ENCODE assay signal across 8 mouse cellular contexts in the genomic region with DNA sequence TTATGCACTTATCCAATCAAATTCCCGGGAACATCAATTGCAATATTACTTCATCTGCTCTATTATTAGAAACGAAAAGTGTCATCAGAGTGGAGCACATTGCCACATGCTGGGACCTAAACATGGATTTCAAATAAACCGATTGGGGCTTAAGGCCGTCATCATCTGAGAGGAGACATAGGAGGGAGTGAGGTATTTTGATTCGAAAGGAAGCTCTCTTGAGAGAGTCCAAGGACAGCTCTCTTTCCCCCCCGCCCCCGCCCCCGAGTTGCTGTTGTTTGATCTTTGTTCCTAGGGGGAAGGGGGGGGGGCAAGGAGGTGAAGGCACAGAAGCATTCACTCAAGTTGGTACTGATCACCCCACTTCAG. TPM values are rescaled to one million over a fixed set of nuclear protein-coding genes. Genes with fewer than 3 reads are reported as not detected.
A peak's percentile ranks its signal among the peaks of the same experiment; 100 is the strongest.
DNase-seq lines count a peak whose midpoint lies in the region; ATAC-seq and TF ChIP-seq lines count a peak whose summit lies in the region.
"Had no signal": no experiment of that assay in that cellular context is flagged by ENCODE, and none has a peak within 500 bp of the region (broad histone marks: within the 10 kb centered on the region; RNA-seq: fewer than 3 reads in every experiment).

No protein-coding gene starts in this region.

- no peaks in the 10 kb centered on the region; the same call in 1 of the 2 replicates for H3K4me1 ChIP-seq in liver, adult 2 months (ENCODE audit: control insufficient read depth, insufficient read depth, low read length)
- peaks cover 4% of the 10 kb centered on the region; the same call in 1 of the 2 replicates for H3K4me1 ChIP-seq in forebrain, embryonic 11.5 days (replicated peaks; ENCODE audit: control insufficient read depth, insufficient read depth, low read length)
- H3K4me1 ChIP-seq in limb, embryonic 12.5 days (replicated peaks), result peaks cover 12% of the 10 kb centered on the region
- H3K4me1 ChIP-seq in neural tube, embryonic 15.5 days, result peaks cover 23% of the 10 kb centered on the region

- no peak overlapping the region for H3K9ac ChIP-seq in liver, adult 2 months (ENCODE audit: low read depth, low read length)
- H3K9ac ChIP-seq in forebrain, embryonic 11.5 days (ENCODE audit: low read length), result peak overlapping the region; percentile 71
- H3K9ac ChIP-seq in limb, embryonic 12.5 days (replicated peaks), result peak overlapping the region; percentile 58; the same call in 1 of the 2 replicates
- peak overlapping the region; percentile 81 for H3K9ac ChIP-seq in neural tube, embryonic 15.5 days (replicated peaks)

- H3K4me3 ChIP-seq in liver, adult 2 months (ENCODE audit: insufficient read depth, low read depth, low read length), result peak overlapping the region; percentile 61; the same call in 1 of the 2 replicates
- peak overlapping the region; percentile 64 for H3K4me3 ChIP-seq in forebrain, embryonic 11.5 days (ENCODE audit: low read depth, low read length)
- H3K4me3 ChIP-seq in limb, embryonic 12.5 days (replicated peaks), result peak overlapping the region; percentile 61
- peak overlapping the region; percentile 75 for H3K4me3 ChIP-seq in neural tube, embryonic 15.5 days (replicated peaks)

- H3K27ac ChIP-seq in liver, adult 2 months (replicated peaks; ENCODE audit: insufficient read depth, low read depth, low read length), result no peak overlapping the region
- H3K27ac ChIP-seq in forebrain, embryonic 11.5 days (ENCODE audit: low read depth, low read length), result no peak overlapping the region
- no peak overlapping the region for H3K27ac ChIP-seq in limb, embryonic 12.5 days
- peak overlapping the region; percentile 92 for H3K27ac ChIP-seq in neural tube, embryonic 15.5 days (replicated peaks)

- TF ChIP-seq CTCF in liver, adult 2 months (IDR thresholded peaks at IDR 0.05; ENCODE audit: low read depth, low read length), result no peak

- H3K9me3 ChIP-seq in forebrain, embryonic 11.5 days (ENCODE audit: control insufficient read depth, low read length), result no peaks in the 10 kb centered on the region
- H3K9me3 ChIP-seq in limb, embryonic 12.5 days, result no peaks in the 10 kb centered on the region
- no peaks in the 10 kb centered on the region for H3K9me3 ChIP-seq in neural tube, embryonic 15.5 days (replicated peaks)

- no peaks in the 10 kb centered on the region for H3K36me3 ChIP-seq in liver, adult 2 months (ENCODE audit: control insufficient read depth, insufficient read depth, low read length)
- no peaks in the 10 kb centered on the region for H3K36me3 ChIP-seq in forebrain, embryonic 11.5 days (ENCODE audit: control insufficient read depth, insufficient read depth, low read length)
- no peaks in the 10 kb centered on the region for H3K36me3 ChIP-seq in limb, embryonic 12.5 days
- H3K36me3 ChIP-seq in neural tube, embryonic 15.5 days, result no peaks in the 10 kb centered on the region

- DNase-seq in liver, adult 2 months (ENCODE audit: extremely low read depth, low read depth, low spot score), result no peak
- DNase-seq in liver, result no peak
- DNase-seq in forebrain, embryonic 11.5 days (ENCODE audit: low spot score), result no peak
- no peak for DNase-seq in cerebellum, adult 11-12 months
- no peak for DNase-seq in layer of hippocampus, postnatal 36 days

- H3K79me2 ChIP-seq in liver, adult 2 months (ENCODE audit: control insufficient read depth, insufficient read depth, low read length), result no peaks in the 10 kb centered on the region

- 2% methylated on average over 8 of the region's 8 CpGs for WGBS in liver, adult 2 months
- WGBS in forebrain, embryonic 11.5 days, result under 1% methylated on average over 8 of the region's 8 CpGs
- 3% methylated on average over 8 of the region's 8 CpGs for WGBS in limb, embryonic 12.5 days
- 0% methylated on average over 8 of the region's 8 CpGs for WGBS in neural tube, embryonic 15.5 days

- peak overlapping the region; percentile 93 for H3K4me2 ChIP-seq in forebrain, embryonic 11.5 days (ENCODE audit: low read depth, low read length, severe bottlenecking)
- peak overlapping the region; percentile 90 for H3K4me2 ChIP-seq in limb, embryonic 12.5 days
- H3K4me2 ChIP-seq in neural tube, embryonic 15.5 days, result peak overlapping the region; percentile 74

- peak; percentile 34 for ATAC-seq in forebrain, embryonic 11.5 days (replicated peaks; ENCODE audit: low FRiP score)
- no peak for ATAC-seq in limb, embryonic 12.5 days (ENCODE audit: insufficient number of reproducible peaks, insufficient read depth, low FRiP score, low TSS enrichment, low read depth)
- ATAC-seq in neural tube, embryonic 15.5 days (ENCODE audit: low FRiP score), result peak; percentile 14

- TF ChIP-seq POLR2A in liver, adult 2 months (IDR thresholded peaks at IDR 0.05; ENCODE audit: extremely low read depth, insufficient read depth, low read length), result no peak

- H3K27me3 ChIP-seq in liver, adult 2 months (ENCODE audit: control insufficient read depth, insufficient read depth, low read length), result peaks cover 11% of the 10 kb centered on the region
- peaks cover 11% of the 10 kb centered on the region; the same call in 1 of the 2 replicates for H3K27me3 ChIP-seq in forebrain, embryonic 11.5 days (ENCODE audit: control insufficient read depth, insufficient read depth, low read length)
- H3K27me3 ChIP-seq in limb, embryonic 12.5 days, result peaks cover 60% of the 10 kb centered on the region
- 0 out of 2 replicates have a peak, but pooled peaks cover 4% of the 10 kb centered on the region for H3K27me3 ChIP-seq in neural tube, embryonic 15.5 days (replicated peaks)

RNA-seq across cellular contexts. Expression of gene Rgs7bp, which starts 0.2 kb away (rescaled TPM):
- total RNA-seq in liver, adult 2 months (2014; rRNA removed), result 0.46 and 0.47 TPM in 2 replicates
- polyA plus RNA-seq in liver, adult 2 months (2012; rRNA removed), result 0.05 and 0.12 TPM in 2 replicates
- polyA plus RNA-seq in forebrain, embryonic 11.5 days (2014; fragmentation: Nextera tagmentation; extraction: Ambion mirVana), result 1.4 and 1.6 TPM in 2 replicates
- polyA plus RNA-seq in limb, embryonic 12.5 days (2016; fragmentation: Nextera tagmentation; extraction: Ambion mirVana), result 0.65 and 0.69 TPM in 2 replicates
- polyA plus RNA-seq in neural tube, embryonic 15.5 days (2015; fragmentation: Nextera tagmentation; extraction: Ambion mirVana), result 12.0 and 12.7 TPM in 2 replicates
- total RNA-seq in layer of hippocampus, postnatal 36 days (2021), result 100 to 1,000 TPM; 156 to 163 TPM

RNA-seq across cellular contexts. Expression of gene 4933425L06Rik, which starts 27.0 kb away (rescaled TPM):
- total RNA-seq in liver, adult 2 months (2014; rRNA removed), result not detected in 2 replicates
- not detected in 2 replicates for polyA plus RNA-seq in liver, adult 2 months (2012; rRNA removed)
- polyA plus RNA-seq in forebrain, embryonic 11.5 days (2014; fragmentation: Nextera tagmentation; extraction: Ambion mirVana), result not detected in 2 replicates
- polyA plus RNA-seq in limb, embryonic 12.5 days (2016; fragmentation: Nextera tagmentation; extraction: Ambion mirVana), result not detected in 2 replicates
- polyA plus RNA-seq in neural tube, embryonic 15.5 days (2015; fragmentation: Nextera tagmentation; extraction: Ambion mirVana), result not detected in 2 replicates
- not detected for total RNA-seq in layer of hippocampus, postnatal 36 days (2021)
- total RNA-seq: adrenal gland, adult 18-20 months had no signal
